Comparison of ENCODE assay signal across 15 mouse cellular contexts in genomic region chr5:46073744-46074143, GRCm38 (mm10).
"Had no signal": no experiment of that assay in that cellular context is flagged by ENCODE, and none has a peak within 500 bp of the region (broad histone marks: within the 10 kb centered on the region; RNA-seq: fewer than 3 reads in every experiment).

No protein-coding gene starts in this region.

- H3K4me1 ChIP-seq: liver, embryonic 13.5 days; midbrain, embryonic 15.5 days; neural tube, embryonic 12.5 days; neural tube, embryonic 15.5 days had no signal

- H3K9me3 ChIP-seq: liver, embryonic 13.5 days; midbrain, embryonic 12.5 days; midbrain, embryonic 15.5 days; neural tube, embryonic 12.5 days; neural tube, embryonic 15.5 days had no signal

- H3K9ac ChIP-seq: liver, embryonic 13.5 days; midbrain, embryonic 12.5 days; midbrain, embryonic 15.5 days; neural tube, embryonic 12.5 days; neural tube, embryonic 15.5 days had no signal

- H3K27ac ChIP-seq: kidney, postnatal 0 days; left cerebral cortex, adult 2 months; liver, embryonic 13.5 days; midbrain, embryonic 12.5 days; midbrain, embryonic 15.5 days; neural tube, embryonic 12.5 days; neural tube, embryonic 15.5 days had no signal

- ATAC-seq: midbrain, embryonic 15.5 days had no signal

- H3K4me3 ChIP-seq: left cerebral cortex, adult 2 months; liver, embryonic 13.5 days; midbrain, embryonic 12.5 days; midbrain, embryonic 15.5 days; neural tube, embryonic 12.5 days; neural tube, embryonic 15.5 days had no signal

- DNase-seq: kidney, postnatal 25 days; layer of hippocampus, postnatal 36 days; liver, embryonic 13.5 days; lung, adult 2 months; right cerebral cortex, adult 18-20 months; right cerebral cortex, postnatal 14 days; right cerebral cortex, postnatal 4 days; thymus, adult 18-20 months; thymus, postnatal 36 days had no signal

- H3K36me3 ChIP-seq: liver, embryonic 13.5 days; midbrain, embryonic 12.5 days; midbrain, embryonic 15.5 days; neural tube, embryonic 12.5 days; neural tube, embryonic 15.5 days had no signal

- H3K27me3 ChIP-seq: liver, embryonic 13.5 days; midbrain, embryonic 12.5 days; midbrain, embryonic 15.5 days; neural tube, embryonic 12.5 days; neural tube, embryonic 15.5 days had no signal

- H3K4me2 ChIP-seq: liver, embryonic 13.5 days; midbrain, embryonic 12.5 days; midbrain, embryonic 15.5 days; neural tube, embryonic 12.5 days; neural tube, embryonic 15.5 days had no signal
